Mouse (Mus musculus) layer of hippocampus, adult 8-10 months (tissue): Measurements from ENCODE around the gene Fcgr2b. TPM values are rescaled to one million over a fixed set of nuclear protein-coding genes. Genes with fewer than 3 reads are reported as not detected.

ENCODE experiments used
- DNase-seq, 2 experiments: peaks; one replicate each; pipeline ENCODE4 v3.0.0; 2022; ENCODE audit warnings: low spot score in 2 of 2
- total RNA-seq, 4 experiments: library from RNA; stranded (reverse); gene quantifications; 2 replicates each; pipeline ENCODE4 v1.2.4; 2022

Gene Fcgr2b
- total RNA-seq, 4 experiments from 2014 or later: 4.2 to 46.4 (median 21.4) TPM

- no peak for DNase-seq
These were observed 47.9 kb downstream of the Fcgr2b start for GRCm38 (mm10) chr1:170928467-170928866.

DNA sequence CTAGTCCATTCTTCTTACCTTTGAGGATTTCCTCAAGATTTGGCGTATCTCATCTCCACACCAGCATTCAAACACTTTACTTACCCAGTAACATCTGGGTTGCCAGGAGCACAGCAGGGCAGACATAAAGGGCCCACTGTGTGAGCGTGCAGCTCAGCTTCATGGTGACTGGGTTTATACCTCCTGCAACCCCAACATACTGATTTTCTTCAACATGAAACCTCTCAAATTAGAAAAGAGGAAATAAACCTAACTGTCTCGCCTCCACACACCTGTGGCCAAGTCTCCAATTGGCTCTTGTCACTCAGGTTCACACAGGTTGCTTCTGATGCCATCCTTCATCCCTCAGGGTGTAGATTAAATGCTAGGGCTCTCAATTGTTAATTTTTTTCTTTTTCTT lies 49.0 kb downstream of the Fcgr2b start, which contains the start of gene Fcrla:
Fcrla (minus strand) TSS at position 206 of the 400 bp plus-strand sequence.
- DNase-seq: no peak

DNA sequence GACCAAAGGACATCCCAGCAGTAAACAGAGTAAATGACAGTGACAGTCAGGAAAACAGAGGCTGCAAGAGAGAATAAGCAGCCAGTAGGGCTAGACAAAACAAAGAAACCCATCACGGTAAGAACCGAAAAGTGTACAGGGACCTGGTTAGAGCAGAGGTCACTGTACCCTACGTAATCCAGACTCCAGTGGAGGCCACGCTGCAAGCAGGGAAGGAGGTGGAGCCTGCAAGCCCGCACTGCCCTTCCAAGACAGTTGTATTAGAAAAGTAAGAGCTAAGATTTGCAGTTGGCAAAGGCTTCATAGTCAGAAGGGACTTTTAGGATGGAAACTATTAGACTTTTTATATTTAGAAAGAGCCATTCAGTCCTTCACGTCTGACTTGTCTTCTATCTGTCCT lies 49.4 kb downstream of the Fcgr2b start:
- no peak for DNase-seq

DNA sequence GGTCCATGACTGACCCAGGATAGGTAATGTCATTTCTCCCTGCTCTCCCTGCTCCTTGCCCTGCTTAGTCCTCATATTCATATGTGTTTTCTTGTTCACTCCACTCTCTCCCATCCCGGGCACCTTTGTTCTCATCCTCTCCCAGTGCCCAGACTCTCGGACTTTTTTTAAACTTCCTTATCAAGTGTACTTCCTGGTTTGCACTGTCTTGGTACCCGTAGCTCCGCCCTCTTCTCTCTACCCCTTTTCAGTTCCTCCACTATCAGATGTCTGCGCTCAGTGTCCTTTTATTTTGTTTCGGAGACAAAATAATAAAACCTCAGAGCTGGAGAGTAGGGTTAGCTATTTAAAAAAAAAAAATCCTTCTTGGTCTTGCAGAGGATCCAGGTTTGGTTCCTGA lies 51.9 kb downstream of the Fcgr2b start:
- DNase-seq: no peak

- no peak for DNase-seq
These were observed 57.0 kb downstream of the Fcgr2b start for GRCm38 (mm10) chr1:170919308-170919707.

GRCm38 (mm10) chr1:170915657-170916056 lies 60.7 kb downstream of the Fcgr2b start:
- DNase-seq: no peak

DNA sequence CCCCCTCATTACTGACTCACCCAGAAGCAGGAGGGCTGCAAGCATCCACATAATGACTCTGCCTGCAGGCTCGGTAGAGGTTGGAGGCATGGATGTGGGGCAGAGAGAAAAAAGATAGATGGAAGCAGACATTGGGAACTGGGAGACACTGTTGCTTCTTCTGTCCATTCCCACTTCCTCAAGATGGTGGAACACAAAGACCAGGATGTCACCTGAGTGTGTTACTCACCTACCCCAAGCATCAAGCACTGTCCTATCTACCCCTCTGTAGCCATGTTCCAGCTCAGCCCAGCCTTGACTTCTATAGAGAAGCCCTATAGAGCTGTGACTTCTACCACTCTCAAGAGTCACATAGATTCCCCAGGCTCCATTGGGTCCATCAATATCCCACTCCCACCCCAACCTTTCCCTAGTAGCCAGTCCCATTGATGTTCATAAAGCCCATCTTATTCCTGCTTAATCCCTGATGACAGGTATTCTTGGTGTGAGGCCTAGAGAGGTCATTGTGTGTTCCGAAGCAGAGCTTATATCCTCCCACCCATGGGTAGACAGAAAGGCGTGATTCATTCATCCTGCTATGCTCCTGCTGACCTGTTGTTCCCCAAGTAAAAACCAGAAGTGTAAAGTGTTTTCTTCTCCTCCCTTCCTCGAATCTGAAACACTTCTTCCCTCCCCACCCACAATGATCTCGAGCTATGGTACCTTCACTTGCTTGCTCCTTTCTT lies 63.3 kb downstream of the Fcgr2b start, which contains the start of gene Fcrlb:
Fcrlb (minus strand) TSS at position 51 of the 725 bp plus-strand sequence.
- no peak for DNase-seq

GRCm38 (mm10) chr1:170911907-170912660 lies 64.3 kb downstream of the Fcgr2b start:
- no peak for DNase-seq

Other genes starting within 250 kb of the Fcgr2b start
- 10 to 100 TPM; 44.3 to 51.8 (median 48.5) TPM for gene Atf6, start 108.8 kb downstream of the Fcgr2b start, total RNA-seq
- gene Gm26620, start 91.5 kb downstream of the Fcgr2b start, total RNA-seq: 1 to 10 TPM in 1 of 4 experiments, under 1 TPM in 1, not detected in 2; 0.68 to 1.3 TPM
- 10 to 100 TPM; 15.0 to 24.3 (median 19.4) TPM for gene Dusp12, start 91.0 kb downstream of the Fcgr2b start, total RNA-seq
- under 1 TPM; 0.25 to 0.61 (median 0.41) TPM for gene Fcrlb, start 63.6 kb downstream of the Fcgr2b start, total RNA-seq
- gene Fcrla, start 49.0 kb downstream of the Fcgr2b start, total RNA-seq: not detected
- gene Fcgr4, start 42.4 kb upstream of the Fcgr2b start, total RNA-seq: 1 to 10 TPM in 2 of 4 experiments, not detected in 2; 1.5 to 1.7 TPM
- 10 to 100 TPM; 10.6 to 67.7 (median 34.1) TPM for gene Fcgr3, start 88.4 kb upstream of the Fcgr2b start, total RNA-seq
- gene Cfap126, start 137.4 kb upstream of the Fcgr2b start, total RNA-seq: 1 to 10 TPM in 2 of 4 experiments, under 1 TPM in 2; 0.43 to 3.1 (median 1.3) TPM
- gene Sdhc, start 174.1 kb upstream of the Fcgr2b start, total RNA-seq: 100 to 1,000 TPM; 201 to 206 (median 203) TPM
- not detected for gene Mpz, start 174.2 kb upstream of the Fcgr2b start, total RNA-seq
- gene Pcp4l1, start 219.7 kb upstream of the Fcgr2b start, total RNA-seq: 10 to 100 TPM; 42.4 to 47.5 (median 44.4) TPM
- under 1 TPM in 2 of 4 experiments, not detected in 2; 0.10 to 0.36 TPM for gene Nr1i3, start 237.4 kb upstream of the Fcgr2b start, total RNA-seq
- 10 to 100 TPM; 69.3 to 85.0 (median 74.9) TPM for gene Tomm40l, start 246.0 kb upstream of the Fcgr2b start, total RNA-seq
- 1 to 10 TPM; 1.9 to 3.1 (median 2.5) TPM for gene Apoa2, start 248.5 kb upstream of the Fcgr2b start, total RNA-seq